Mouse (Mus musculus) retina, postnatal 7 days (tissue): ENCODE data around the gene Gm11634.
A peak's percentile ranks its signal among the peaks of the same experiment; 100 is the strongest.
"Not testable (repeated sequence)": the region's sequence is repeated elsewhere in the genome, so short reads cannot be mapped to it uniquely, and the experiment has no call there.

ENCODE experiments used
- DNase-seq: peaks from one replicate; pipeline ENCODE4 v3.0.0-alpha.2; 2012; ENCODE audit warnings: low read depth, low spot score

Gm11634 gene

DNA sequence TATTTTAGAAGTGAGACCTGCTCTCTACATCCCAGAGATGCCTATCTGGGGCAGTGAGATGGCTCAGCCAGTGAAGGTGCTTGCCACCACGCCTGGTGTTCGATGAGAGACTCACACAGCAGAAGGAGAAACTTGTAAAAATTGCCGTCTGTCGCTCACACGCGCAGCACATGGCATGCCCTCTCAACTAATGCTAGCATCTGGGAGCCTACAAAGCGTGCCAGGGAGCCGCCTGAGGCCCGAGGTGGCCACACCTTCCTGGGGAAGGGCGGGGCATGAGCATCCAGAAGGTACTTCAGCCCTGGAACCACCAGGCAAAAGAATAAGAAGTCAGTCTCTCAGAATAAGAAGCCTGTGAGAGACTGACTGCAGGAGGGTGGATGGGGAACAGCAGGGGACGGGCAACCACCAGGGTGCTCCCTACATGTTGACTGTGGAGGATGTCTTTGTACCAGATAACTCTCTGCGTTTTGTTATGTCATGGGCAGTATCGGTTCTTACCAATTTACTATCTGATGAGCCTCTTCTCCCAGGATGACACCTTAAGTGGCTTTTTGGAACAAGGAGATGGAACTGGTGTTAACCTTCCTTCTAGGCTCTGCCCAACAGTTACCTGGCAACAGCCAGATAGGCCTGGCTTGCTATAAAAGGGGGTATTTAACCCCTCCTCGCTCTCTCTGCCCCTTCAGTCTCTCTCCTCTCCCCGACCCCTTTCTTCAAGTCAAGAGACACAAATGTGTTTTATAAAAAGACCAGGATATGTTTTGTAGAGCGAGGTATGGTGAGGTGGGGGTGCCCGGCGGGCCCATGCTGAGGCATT, 18.1 kb upstream of the Gm11634 start:
- no peak for DNase-seq

DNA sequence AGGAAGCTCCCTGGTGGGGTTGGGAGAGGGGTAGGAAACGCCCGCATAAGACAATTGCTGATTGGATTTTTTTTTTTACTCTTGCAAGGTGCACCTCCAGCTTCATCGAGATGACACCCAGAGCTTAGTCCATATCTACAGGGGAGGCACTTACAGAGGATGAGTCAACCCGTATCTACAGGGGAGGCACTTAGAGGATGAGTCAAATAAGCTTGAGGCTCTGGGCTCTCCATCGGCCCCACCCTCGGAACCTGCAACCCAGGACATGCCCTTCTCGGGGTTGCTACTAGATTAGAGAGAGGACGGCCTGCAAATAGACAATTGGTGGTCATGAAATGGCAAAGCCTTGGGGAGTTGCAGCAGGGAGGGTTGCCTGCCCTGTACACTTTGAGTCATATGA, 17.0 kb upstream of the Gm11634 start:
- no peak for DNase-seq

DNA sequence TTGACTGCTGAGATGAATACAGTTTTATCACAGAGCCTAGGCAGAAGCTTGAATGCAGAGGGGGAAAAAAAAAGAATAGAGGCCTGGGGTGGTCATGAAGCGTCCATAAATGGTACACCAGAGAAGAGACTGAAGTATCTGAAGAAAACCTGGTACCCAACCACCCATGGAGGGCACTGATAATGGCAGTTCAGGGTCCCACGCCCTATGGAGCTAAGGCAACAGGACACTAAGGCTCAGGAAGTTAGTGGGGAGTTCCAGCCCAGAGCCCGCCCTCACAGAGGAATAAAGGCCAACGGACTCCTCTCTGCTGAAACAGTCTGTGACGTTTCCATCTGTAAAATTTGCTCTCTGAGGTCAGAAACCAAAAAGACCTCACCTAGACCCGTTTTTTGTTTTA, 16.3 kb upstream of the Gm11634 start:
- DNase-seq = no peak

DNA sequence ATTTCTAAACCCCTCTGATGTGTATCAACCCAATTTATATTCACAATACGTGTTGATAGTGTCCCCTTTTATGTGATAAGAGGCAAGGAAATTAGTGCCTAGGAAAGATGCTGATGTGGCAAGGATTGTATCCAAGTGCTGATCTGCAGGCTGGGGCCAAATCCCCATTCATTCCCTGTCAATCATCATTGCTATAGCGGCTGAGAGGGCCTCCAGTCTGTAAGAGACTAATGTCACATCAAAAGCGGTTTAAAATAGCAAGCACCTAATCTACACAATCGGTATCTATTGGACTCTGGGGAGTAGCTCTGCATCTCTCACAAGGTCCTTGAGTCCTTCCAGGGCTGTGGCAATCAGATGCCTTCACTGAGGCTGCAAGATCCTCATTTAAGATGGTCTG, 15.1 kb upstream of the Gm11634 start:
- DNase-seq = peak; percentile 43

DNA sequence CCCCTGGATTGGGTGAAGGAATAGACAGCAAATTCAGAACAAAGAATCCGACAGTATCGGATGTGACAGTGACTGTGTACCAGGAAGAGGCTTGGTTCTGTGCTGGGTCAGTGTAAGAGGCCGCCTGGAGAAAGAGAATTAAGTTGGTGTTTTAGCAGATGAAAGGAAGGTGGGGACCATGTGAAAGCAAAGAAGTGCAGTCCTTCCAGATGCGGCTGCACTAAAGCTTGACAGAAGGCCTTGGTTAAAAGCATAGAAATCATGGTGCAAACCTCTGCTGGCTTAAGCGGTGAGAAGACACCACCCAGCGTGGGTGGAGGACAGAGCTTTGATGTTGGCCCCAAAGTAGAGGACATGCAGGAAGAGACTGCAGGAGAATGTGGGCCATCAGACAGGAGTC, 14.5 kb upstream of the Gm11634 start:
- DNase-seq = no peak

DNA sequence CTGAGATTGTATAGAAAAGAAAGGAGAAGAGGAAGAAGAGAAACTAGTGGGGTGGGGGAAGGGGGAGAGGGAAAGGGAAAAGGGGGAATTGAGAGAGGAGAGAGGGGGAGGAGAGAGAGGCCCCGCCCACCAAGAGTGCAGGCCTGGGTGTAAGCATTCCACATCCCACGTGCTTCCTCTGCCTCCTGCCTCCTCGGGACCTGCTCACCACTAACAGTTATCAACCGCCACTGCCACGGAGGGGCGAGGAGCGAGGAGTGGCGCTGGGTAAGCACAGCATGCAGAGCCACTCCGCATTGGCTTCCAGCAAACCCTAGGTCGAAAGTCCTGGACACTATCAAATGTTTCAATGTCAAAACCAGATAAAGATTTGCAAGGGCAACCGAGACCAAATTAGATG, 11.4 kb upstream of the Gm11634 start:
- no peak for DNase-seq

DNA sequence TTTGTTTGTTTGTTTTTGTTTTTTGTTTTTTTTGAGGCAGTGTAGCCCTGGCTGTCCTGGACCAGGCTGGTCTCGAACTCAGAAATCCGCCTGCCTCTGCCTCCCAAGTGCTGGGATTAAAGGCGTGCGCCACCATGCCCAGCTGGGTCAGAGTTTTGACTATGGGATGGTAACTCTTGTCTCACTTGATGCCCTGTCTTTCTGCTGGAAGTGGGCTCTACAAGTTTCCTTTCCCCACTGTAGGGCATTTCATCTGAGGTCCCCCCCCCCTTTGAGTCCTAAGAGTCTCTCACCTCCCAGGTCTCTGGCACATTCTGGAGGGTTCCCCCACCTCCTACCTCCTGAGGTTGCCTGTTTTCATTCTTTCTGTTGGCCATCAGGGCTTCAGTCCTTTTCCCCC, 8.1 kb upstream of the Gm11634 start:
- DNase-seq = not testable (repeated sequence)

DNA sequence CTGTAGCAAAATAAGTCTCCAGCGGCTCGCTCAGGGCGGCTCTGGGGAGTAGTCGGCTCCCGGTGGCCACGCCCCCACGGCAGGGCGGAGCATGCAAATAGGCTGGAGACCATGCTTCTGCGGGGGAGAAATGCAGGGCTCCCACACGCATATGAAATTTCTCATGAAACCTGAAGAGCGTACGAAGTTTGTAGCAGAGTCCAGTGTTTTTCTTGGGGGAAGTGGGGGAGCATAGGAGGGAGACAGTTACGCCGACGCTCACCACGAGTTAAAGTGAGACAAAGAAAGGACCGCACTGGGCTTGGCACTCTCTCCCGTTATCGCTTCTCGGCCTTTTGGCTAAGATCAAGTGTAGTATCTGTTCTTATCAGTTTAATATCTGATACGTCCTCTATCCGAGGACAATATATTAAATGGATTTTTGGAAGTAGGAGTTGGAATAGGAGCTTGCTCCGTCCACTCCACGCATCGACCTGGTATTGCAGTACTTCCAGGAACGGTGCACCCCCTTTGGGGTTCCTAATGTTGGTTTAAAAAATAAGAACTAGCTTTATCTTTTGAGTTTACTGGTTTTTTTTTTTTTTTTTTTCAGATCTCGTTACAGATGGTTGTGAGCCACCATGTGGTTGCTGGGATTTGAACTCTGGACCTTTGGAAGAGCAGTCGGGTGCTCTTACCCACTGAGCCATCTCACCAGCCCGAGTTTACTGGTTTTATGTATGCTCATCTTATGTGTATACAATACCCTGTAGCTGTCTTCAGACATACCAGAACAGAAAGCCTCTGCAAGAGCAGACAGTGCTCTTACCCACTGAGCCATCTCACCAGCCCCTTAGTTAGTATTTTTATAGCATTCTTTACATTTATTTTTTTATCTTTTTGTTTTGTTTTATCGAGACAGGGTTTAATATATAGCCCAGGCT, 5.7 kb upstream of the Gm11634 start:
- peak; percentile 56 for DNase-seq

DNA sequence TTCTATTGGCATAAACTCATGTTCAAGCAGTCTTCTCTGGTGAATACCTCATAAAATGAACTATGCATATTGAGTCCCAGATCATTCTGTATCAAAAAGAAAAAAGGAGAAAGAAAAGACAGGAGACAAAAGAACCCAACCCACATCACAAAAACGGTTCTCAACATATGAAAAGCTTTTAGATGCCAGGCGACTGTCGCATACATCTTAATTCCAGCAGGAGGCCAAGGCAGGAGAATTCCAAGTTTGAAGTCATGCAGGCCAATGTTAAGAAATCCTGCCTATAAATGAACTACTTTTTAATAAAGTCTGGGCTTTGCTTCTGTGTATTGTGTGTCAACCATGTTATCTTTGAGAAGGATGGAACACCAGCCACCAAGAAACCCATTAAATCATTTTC, 5.1 kb upstream of the Gm11634 start:
- DNase-seq = no peak

DNA sequence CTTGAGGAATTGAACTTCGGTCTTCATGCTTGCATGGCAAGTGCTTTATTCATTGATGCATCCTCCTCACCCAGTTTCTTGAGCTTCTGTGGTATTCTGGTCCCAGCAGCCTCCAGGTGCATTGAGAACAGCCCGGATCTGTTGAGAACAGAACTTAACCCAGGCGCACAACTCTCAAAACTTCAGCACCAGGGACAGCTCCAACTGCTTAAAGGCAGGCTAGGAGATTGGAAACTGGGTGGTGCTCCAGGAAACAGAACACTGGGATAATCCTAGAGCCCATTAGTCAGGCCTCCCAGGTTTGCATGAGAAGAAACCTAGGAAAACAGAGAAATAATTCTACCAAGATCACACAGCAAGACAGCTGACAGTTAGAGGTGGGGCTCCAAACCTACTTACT, 3.4 kb upstream of the Gm11634 start:
- DNase-seq = no peak

DNA sequence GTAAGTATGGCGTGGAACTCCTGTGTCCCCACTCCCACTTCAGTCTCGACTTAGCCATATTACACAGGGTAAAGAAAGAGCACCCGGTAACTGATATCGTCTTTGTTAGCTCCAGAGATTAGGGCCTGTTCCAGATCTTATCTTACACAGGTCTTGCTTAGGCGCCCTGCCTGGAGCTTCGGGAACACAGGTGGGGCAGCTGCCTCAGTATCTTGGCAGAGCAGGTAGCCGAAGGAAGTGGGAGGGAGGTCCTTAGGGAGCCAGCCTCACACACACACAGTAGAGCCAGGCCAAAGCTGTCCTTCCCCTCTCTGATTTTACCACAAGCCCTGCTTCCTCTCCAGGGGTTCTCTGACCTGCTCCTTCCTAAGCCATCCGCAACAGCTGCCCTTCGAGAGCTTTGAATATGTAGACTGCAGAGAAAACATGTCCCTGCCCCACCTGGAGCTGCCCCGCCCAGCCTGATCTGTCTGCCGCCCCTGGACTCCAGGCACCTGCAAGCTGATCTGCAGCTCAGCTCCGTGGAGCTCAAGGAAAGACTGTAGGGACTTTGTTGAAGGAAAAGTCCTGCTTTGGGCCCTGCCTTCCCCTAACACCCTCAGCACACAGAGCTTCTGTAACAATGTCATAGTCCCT, 8.9 kb downstream of the Gm11634 start:
- DNase-seq = no peak

DNA sequence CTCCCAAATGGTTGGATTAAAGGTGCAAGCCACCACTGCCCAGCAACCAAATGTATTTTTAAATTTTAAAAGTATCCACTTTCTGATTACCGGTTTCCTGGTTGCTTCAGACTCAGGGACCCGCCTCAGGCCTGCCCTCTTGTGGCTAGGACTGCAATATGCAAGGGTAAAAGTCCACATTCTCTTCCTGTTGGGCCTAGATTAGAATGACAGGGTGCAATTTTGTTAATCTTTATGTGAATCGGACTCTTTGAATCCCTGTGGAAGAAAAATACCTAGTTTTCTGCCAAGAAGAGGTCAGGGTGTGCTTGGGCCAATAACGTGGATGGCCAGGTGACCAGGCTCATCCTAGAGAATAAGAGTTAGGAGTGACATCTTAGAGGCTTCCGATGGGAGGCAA, 9.6 kb downstream of the Gm11634 start:
- peak; percentile 43 for DNase-seq

DNA sequence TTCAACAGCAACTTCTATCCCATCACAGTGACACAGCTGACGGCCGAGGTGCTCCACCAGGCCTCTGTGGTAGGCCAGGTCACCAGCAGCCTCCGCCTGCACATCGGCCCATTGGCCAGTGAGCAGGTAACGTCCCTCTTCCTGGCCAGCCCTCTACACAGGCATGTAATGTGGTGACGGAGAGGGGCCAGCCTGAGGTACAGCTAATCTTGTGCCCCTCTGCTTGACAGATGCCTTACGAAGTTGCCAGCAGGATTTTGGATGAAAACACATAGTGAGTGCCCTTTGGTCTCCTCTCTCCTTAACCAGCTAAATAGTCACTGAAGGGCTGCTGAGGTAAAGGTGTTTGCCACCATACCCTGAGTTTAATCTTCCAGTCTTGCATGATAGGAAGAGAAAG, 10.2 kb downstream of the Gm11634 start:
- DNase-seq = no peak

DNA sequence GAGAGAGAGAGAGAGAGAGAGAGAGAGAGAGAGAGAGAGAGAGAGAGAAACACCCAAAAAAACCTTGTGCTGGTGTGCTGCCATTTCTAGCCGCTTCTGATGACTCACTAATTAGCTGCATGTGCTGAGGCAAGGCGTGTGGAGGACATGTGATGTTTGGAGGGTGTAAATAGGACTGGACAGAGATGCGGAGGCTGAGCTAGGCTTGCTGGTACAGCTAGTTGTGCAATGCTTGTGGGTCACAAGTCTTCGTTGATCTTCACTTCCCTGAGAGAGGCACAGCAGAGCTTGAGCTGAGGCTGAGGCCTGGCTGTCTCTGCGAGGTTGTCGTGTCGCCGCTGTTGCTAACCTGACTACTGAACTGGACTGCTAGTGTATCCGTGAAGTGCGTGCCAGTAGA, 11.4 kb downstream of the Gm11634 start:
- DNase-seq = no peak

DNA sequence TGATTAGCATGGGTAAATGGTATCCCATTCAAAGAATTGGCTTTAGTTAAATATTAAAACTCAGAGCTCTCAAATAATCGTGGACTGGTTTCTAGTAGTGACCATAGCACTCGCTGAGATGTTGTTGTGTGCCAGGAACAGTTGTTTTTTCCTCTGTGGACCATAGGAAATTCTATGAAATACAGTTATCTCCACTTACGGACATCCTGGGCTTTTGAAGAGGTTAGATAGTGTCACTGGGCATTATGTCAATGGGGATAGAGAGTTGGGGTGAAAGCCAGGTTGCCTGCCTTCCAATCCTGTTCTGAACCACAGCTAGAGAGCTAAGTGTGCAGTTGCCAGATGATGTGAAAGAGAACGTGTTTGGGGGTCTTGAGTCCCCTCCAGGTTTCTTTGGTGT, 13.3 kb downstream of the Gm11634 start:
- DNase-seq = no peak

DNA sequence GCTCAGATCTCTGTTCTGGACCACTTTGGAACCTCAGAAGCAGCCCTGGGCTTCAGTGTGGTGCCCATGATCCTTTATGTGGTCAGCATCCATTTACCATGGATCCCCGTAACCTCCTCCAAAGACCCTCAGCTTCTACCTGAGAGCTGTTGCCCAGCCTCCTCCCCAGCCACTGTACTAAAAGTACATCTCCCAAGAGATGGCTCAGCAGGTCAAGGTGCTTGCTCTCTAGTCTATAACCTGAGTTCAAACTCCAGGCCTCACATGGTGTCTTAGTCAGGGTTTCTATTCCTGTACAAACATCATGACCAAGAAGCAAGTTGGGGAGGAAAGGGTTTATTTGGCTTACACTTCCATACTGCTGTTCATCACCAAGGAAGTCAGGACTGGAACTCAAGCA, 14.0 kb downstream of the Gm11634 start:
- not testable (repeated sequence) for DNase-seq

DNA sequence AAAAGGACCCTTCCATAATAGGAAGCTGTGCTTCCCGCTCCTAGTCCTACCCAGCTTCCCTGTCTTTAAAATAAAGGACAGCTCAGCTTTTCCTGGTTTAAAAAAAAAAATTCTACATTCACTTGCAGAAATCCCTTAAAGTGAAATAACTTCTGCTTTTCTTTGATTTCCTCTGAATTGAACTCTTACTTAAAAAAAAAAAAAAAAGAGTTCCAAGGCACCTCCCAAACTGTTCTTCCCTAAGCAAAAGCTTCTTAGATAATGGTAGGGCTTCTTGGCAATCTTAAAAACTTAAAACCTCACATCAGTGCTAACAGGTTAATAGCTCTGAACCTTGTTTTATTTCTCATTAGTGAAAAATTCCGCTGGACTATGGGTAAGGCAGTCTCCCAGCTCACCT, 15.9 kb downstream of the Gm11634 start:
- no peak for DNase-seq

DNA sequence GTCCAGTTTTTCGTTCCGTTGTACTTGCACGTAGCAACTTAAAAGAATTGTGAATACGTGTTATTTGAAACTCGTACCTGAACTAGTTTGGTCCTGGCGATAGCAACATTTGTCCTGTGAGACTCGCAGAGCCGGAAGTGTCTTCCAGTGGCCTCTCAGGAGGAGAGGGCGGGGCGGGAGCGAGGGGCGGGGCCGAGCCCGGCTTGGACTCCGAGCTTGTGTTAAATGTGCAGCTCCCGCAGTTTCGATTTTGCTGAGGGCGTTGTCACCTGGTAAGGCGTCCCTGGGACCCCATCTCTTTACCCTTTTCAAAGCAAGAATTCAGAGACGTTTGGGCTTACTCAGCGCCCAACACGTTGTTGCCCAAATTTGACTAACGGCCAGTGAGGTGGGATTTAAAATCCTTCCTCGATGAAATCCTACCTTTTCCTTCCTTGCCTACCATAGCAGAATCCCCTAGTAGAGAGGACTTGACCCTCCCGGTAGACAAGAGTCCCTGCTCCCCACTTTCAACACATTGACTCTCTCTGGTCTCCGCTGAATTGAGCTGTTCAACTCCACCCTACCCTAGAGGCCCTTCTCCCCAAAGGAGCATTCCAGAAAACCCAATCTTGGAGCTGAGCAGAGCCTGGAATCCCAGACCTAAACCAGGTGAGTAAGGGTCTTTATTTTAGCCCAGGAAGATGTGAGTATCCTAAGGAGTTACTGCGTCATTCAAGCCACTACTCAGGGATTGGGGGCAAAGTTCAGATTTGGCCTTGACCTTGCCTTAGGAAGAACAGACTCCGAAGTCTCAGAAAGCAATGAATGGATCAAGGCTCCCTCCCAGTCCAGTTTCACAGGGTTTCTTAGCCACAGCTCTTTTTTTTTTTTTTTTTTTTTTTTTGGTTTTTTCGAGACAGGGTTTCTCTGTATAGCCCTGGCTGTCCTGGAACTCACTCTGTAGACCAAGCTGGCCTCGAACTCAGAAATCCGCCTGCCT, 16.7 kb downstream of the Gm11634 start, which contains the start of gene Tmem106a:
Gene Tmem106a (plus strand): TSS at position 189 of the 982 bp plus-strand sequence.
- no peak for DNase-seq

DNA sequence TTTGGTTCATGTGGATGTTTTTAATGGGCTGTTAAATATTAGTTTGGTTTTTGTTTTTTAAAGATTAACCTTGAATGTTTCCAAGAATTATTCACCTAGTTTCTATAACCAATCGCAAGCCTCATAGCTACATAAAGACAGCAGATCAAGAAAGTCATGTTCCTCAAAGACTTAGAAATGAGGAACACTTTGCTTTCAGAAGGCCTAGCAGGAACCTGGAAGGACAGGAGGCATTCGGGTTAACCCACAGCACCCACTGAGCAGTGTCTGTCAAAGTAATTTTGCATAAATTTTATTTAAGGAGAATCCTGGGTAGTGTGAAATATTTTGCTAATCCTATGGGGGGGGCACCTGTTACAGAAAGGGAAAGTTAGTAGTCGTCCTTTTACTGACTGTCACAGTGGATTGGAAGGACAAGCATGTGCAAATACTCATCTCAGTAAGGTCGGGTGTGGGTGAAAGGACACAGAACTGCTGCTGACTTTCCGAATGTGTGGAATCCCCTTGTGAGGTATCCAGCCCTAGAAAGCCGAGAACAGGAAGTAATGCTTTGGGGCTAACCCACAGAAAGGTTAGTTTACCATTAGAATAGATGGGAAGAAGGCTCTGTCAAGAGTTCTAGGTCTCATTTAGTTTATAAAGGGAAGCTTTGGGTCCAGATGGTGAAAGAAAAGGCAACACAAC, 17.8 kb downstream of the Gm11634 start:
- DNase-seq = no peak

DNA sequence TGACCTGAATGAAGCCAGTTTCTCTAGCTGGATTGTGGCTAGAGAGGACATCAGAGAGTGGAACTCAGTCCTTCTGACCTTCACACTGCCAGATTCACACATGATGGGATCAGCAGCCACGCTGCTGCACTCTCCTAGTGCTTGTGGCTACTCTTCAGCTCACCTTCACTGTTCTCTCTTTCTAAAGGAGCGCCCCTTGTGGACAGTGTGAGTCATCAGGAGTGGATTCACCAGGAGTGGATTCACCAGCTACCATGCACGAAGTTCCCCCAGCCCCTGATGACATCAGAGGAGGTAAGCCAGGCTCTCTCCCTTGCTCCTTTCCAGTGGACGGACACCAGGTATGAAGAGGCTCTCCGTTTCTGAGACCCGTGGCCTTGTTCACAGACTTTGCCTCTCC, 22.9 kb downstream of the Gm11634 start:
- no peak for DNase-seq
